Comparison of ENCODE assay signal across 23 mouse cellular contexts in the genomic region with DNA sequence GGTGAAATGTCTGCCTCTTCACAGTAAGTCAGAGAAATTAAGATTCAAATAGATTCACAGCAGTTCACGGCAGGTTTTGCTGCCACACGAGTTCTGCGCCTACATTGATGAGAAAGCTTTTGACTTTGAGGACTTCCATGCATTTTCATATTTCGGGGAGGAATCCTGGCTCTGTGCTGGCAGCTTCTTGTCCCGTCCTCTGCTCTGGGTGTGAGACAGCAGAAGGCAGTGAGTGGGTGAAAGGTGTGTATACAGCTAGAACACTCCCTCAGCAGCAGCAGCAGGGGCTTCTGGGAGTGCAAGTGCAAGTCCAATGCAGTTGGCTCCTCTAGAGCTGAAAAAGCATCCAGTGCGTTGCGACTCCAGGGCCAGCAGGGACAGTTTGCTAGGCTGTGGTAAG. TPM values are rescaled to one million over a fixed set of nuclear protein-coding genes. Genes with fewer than 3 reads are reported as not detected.
A peak's percentile ranks its signal among the peaks of the same experiment; 100 is the strongest.
DNase-seq lines count a peak whose midpoint lies in the region; ATAC-seq lines count a peak whose summit lies in the region.
"Had no signal": no experiment of that assay in that cellular context is flagged by ENCODE, and none has a peak within 500 bp of the region (broad histone marks: within the 10 kb centered on the region; RNA-seq: fewer than 3 reads in every experiment).

No protein-coding gene starts in this region.

- DNase-seq in lung, postnatal 4 days = no peak
- peak; percentile 73 to 83 for DNase-seq in frontal cortex, postnatal 36 days (ENCODE audit: low spot score in 2 of 2)
- DNase-seq in right cerebral cortex, postnatal 36 days (ENCODE audit: low spot score in 2 of 2) = peak; percentile 74 to 84
- no peak for DNase-seq in kidney, postnatal 36 days
- DNase-seq in cerebellum, postnatal 25 days = no peak
- DNase-seq: adrenal gland, postnatal 36 days; cerebellum, postnatal 10 days; embryo, embryonic 11 days; gastrocnemius, postnatal 10 days; heart, adult 11 months; heart, postnatal 4 days; kidney, adult 9 months; kidney, postnatal 25 days; thymus, adult 2 months had no signal

- no peak overlapping the region for H3K4me3 ChIP-seq in lung, embryonic 15.5 days
- H3K4me3 ChIP-seq: heart, embryonic 12.5 days; hindbrain, embryonic 15.5 days; intestine, embryonic 15.5 days; limb, embryonic 15.5 days; liver, embryonic 15.5 days; midbrain, embryonic 10.5 days had no signal

- H3K9ac ChIP-seq in lung, embryonic 15.5 days = no peak overlapping the region
- H3K9ac ChIP-seq: heart, embryonic 12.5 days; hindbrain, embryonic 15.5 days; intestine, embryonic 15.5 days; limb, embryonic 15.5 days; liver, embryonic 15.5 days had no signal

- H3K9me3 ChIP-seq in lung, embryonic 15.5 days = no peaks in the 10 kb centered on the region
- H3K9me3 ChIP-seq: heart, embryonic 12.5 days; hindbrain, embryonic 15.5 days; intestine, embryonic 15.5 days; limb, embryonic 15.5 days; liver, embryonic 15.5 days; midbrain, embryonic 10.5 days had no signal

- peak overlapping the region; percentile 78 for H3K27ac ChIP-seq in lung, embryonic 15.5 days
- H3K27ac ChIP-seq: hindbrain, embryonic 15.5 days; intestine, embryonic 15.5 days; limb, embryonic 15.5 days; liver, embryonic 15.5 days; midbrain, embryonic 10.5 days had no signal

- peaks cover 32% of the 10 kb centered on the region for H3K4me1 ChIP-seq in lung, embryonic 15.5 days
- H3K4me1 ChIP-seq: limb, embryonic 15.5 days; liver, embryonic 15.5 days had no signal

- no peak; the same call in 1 of the 2 replicates for ATAC-seq in lung, embryonic 15.5 days (ENCODE audit: borderline replicate concordance, extremely low read depth, low FRiP score, low TSS enrichment)
- peak; percentile 90 for ATAC-seq in frontal cortex, adult (ENCODE audit: low TSS enrichment)
- ATAC-seq: forebrain, embryonic 16.5 days; intestine, embryonic 15.5 days had no signal

- no peaks in the 10 kb centered on the region for H3K36me3 ChIP-seq in lung, embryonic 15.5 days
- H3K36me3 ChIP-seq: heart, embryonic 12.5 days; hindbrain, embryonic 15.5 days; intestine, embryonic 15.5 days; limb, embryonic 15.5 days; liver, embryonic 15.5 days; midbrain, embryonic 10.5 days had no signal

- WGBS in lung, embryonic 15.5 days = 77% methylated on average over 7 of the region's 7 CpGs

- H3K27me3 ChIP-seq in lung, embryonic 15.5 days = no peaks in the 10 kb centered on the region
- H3K27me3 ChIP-seq: heart, embryonic 12.5 days; hindbrain, embryonic 15.5 days; intestine, embryonic 15.5 days; limb, embryonic 15.5 days; liver, embryonic 15.5 days had no signal

- no peak overlapping the region for H3K4me2 ChIP-seq in lung, embryonic 15.5 days
- H3K4me2 ChIP-seq: heart, embryonic 12.5 days; hindbrain, embryonic 15.5 days; intestine, embryonic 15.5 days; limb, embryonic 15.5 days; liver, embryonic 15.5 days had no signal

RNA-seq across cellular contexts. Expression of gene Med27, which starts 53.6 kb away (rescaled TPM):
- 47.9 and 49.5 TPM in 2 replicates for polyA plus RNA-seq in lung, embryonic 15.5 days (2015; fragmentation: Nextera tagmentation; extraction: Ambion mirVana)

Comparison
In these comparisons a context has a peak if more than half of its experiments do, and no peak if none do; other contexts are left out.
1. DNase-seq: peak in frontal cortex, postnatal 36 days (2 of 2) and right cerebral cortex, postnatal 36 days (2 of 2); none in lung, postnatal 4 days (0 of 2), kidney, postnatal 36 days (0 of 2) and cerebellum, postnatal 25 days (0 of 2).